Mouse (Mus musculus) MEL (cell line): ENCODE measurements at regions not wholly inside any gene's neighbourhood (a gene's known extent, or its start where the extent isn't known, plus 50 kb on each side); places are given as distances from the start of the nearest gene placed in this dataset.

ENCODE experiments used
- DNase-seq: peaks from one replicate; pipeline ENCODE4 v3.0.0; 2011; ENCODE audit warnings: low read depth, low spot score
- H3K27ac ChIP-seq: 2 replicates; pipeline ENCODE4 v1.5.1; 2012; ENCODE audit warnings: low read depth, mild to moderate bottlenecking, control low read depth, low read length, moderate library complexity; ENCODE audit not compliant: control insufficient read depth
- H3K27me3 ChIP-seq, 2 experiments: fragments of 150-350 bp in 1 of 2; sonication (generic) in 1 of 2; 2 replicates each; pipeline ENCODE4 v1.6.1; 2012; ENCODE audit warnings: low read length in 2 of 2, mild to moderate bottlenecking in 2 of 2, improper control_type of control experiment in 1 of 2, moderate library complexity in 1 of 2; ENCODE audit not compliant: insufficient read depth in 2 of 2, control insufficient read depth in 1 of 2
- H3K36me3 ChIP-seq, 2 experiments: 2 replicates each; pipeline ENCODE4 v1.6.1; 2012 to 2014; ENCODE audit warnings: low read length in 2 of 2, improper control_type of control experiment in 1 of 2, inconsistent platforms in 1 of 2, mild to moderate bottlenecking in 1 of 2; ENCODE audit not compliant: insufficient read depth in 2 of 2, control insufficient read depth in 1 of 2
- H3K4me1 ChIP-seq, 2 experiments: fragments of 150-350 bp in 1 of 2; sonication (generic) in 1 of 2; 2 replicates each; pipeline ENCODE4 v1.6.1; 2012; ENCODE audit warnings: low read length in 2 of 2, improper control_type of control experiment in 1 of 2, mild to moderate bottlenecking in 1 of 2; ENCODE audit not compliant: insufficient read depth in 2 of 2, control insufficient read depth in 1 of 2
- H3K4me3 ChIP-seq, 2 experiments: fragments of 150-350 bp in 1 of 2; sonication (generic) in 1 of 2; 2 replicates each; pipeline ENCODE4 v1.5.1; 2012; ENCODE audit warnings: low read depth in 2 of 2, low read length in 2 of 2, mild to moderate bottlenecking in 2 of 2, moderate library complexity in 2 of 2, control low read depth in 1 of 2, improper control_type of control experiment in 1 of 2; ENCODE audit not compliant: control insufficient read depth in 1 of 2, insufficient read depth in 1 of 2
- H3K79me2 ChIP-seq: 2 replicates; pipeline ENCODE4 v1.6.1; 2012; ENCODE audit warnings: mild to moderate bottlenecking, low read length, moderate library complexity; ENCODE audit not compliant: control insufficient read depth, poor library complexity, insufficient read depth
- H3K9ac ChIP-seq: 2 replicates; pipeline ENCODE4 v1.6.1; 2012; ENCODE audit warnings: low read depth, mild to moderate bottlenecking, control low read depth, low read length, moderate library complexity; ENCODE audit not compliant: control insufficient read depth, poor library complexity, severe bottlenecking
- H3K9me3 ChIP-seq: fragments of 150-350 bp; sonication (generic); replicated peaks from 2 replicates; pipeline ENCODE4 v1.6.1; 2012; ENCODE audit warnings: mild to moderate bottlenecking, low read length, improper control_type of control experiment, moderate library complexity; ENCODE audit not compliant: insufficient read depth
- BHLHE40 ChIP-seq: IDR thresholded peaks from 2 replicates; pipeline ENCODE4 v1.6.1; 2012; ENCODE audit warnings: low read depth, mild to moderate bottlenecking, inconsistent platforms, low read length, improper control_type of control experiment, borderline replicate concordance
- CHD1 ChIP-seq: IDR thresholded peaks from 2 replicates; pipeline ENCODE4 v1.6.1; 2012; ENCODE audit warnings: low read depth, mild to moderate bottlenecking, inconsistent platforms, low read length, improper control_type of control experiment
- CHD2 ChIP-seq: IDR thresholded peaks from 2 replicates; pipeline ENCODE4 v1.6.1; 2011; ENCODE audit warnings: low read length, improper control_type of control experiment
- E2F4 ChIP-seq: IDR thresholded peaks from 2 replicates; pipeline ENCODE4 v1.6.1; 2011; ENCODE audit warnings: low read depth, low read length, improper control_type of control experiment, borderline replicate concordance
- ELF1 ChIP-seq: IDR thresholded peaks from 2 replicates; pipeline ENCODE4 v1.6.1; 2014; ENCODE audit warnings: low read depth, mild to moderate bottlenecking, inconsistent platforms, low read length, improper control_type of control experiment, moderate library complexity
- ETS1 ChIP-seq: IDR thresholded peaks from 2 replicates; pipeline ENCODE4 v1.6.1; 2012; ENCODE audit warnings: low read depth, mild to moderate bottlenecking, inconsistent platforms, low read length, improper control_type of control experiment, moderate library complexity
- GABPA ChIP-seq: IDR thresholded peaks from 2 replicates; pipeline ENCODE4 v1.6.1; 2012; ENCODE audit warnings: low read depth, mild to moderate bottlenecking, inconsistent platforms, low read length, improper control_type of control experiment, moderate library complexity
- JUND ChIP-seq: IDR thresholded peaks from 2 replicates; pipeline ENCODE4 v1.6.1; 2011; ENCODE audit warnings: low read depth, mild to moderate bottlenecking, improper control_type of control experiment, low read length
- MEF2A ChIP-seq: IDR thresholded peaks from 2 replicates; pipeline ENCODE4 v1.6.1; 2014; ENCODE audit warnings: low read depth, mild to moderate bottlenecking, inconsistent platforms, low read length, improper control_type of control experiment; ENCODE audit not compliant: poor library complexity, insufficient replicate concordance, severe bottlenecking; ENCODE audit errors: extremely low read depth
- MXI1 ChIP-seq: IDR thresholded peaks from 2 replicates; pipeline ENCODE4 v1.6.1; 2011; ENCODE audit warnings: mild to moderate bottlenecking, low read depth, low read length, improper control_type of control experiment
- MYC ChIP-seq: IDR thresholded peaks from 2 replicates; pipeline ENCODE4 v1.6.1; 2011; ENCODE audit warnings: low read depth, mild to moderate bottlenecking, low read length, improper control_type of control experiment, moderate library complexity
- NRF1 ChIP-seq: IDR thresholded peaks from 2 replicates; pipeline ENCODE4 v1.6.1; 2014; ENCODE audit warnings: low read depth, mild to moderate bottlenecking, inconsistent platforms, low read length, improper control_type of control experiment, moderate library complexity; ENCODE audit not compliant: poor library complexity, insufficient read depth, severe bottlenecking
- POLR2AphosphoS2 ChIP-seq: IDR thresholded peaks from 2 replicates; pipeline ENCODE4 v1.6.1; 2011; ENCODE audit warnings: low read length, improper control_type of control experiment
- POLR2AphosphoS5 ChIP-seq: IDR thresholded peaks from 2 replicates; pipeline ENCODE4 v1.6.1; 2012; ENCODE audit warnings: low read depth, borderline replicate concordance, mild to moderate bottlenecking, inconsistent platforms, low read length, moderate library complexity, mixed read lengths
- RCOR1 ChIP-seq: IDR thresholded peaks from 2 replicates; pipeline ENCODE4 v1.6.1; 2012; ENCODE audit warnings: low read depth, mild to moderate bottlenecking, inconsistent platforms, low read length, improper control_type of control experiment
- SIN3A ChIP-seq: IDR thresholded peaks from 2 replicates; pipeline ENCODE4 v1.6.1; 2012; ENCODE audit warnings: low read length, improper control_type of control experiment, inconsistent platforms
- SMC3 ChIP-seq: IDR thresholded peaks from 2 replicates; pipeline ENCODE4 v1.6.1; 2011; ENCODE audit warnings: low read depth, low read length, improper control_type of control experiment
- TAL1 ChIP-seq: IDR thresholded peaks from 2 replicates; pipeline ENCODE4 v1.6.1; 2012; ENCODE audit warnings: mild to moderate bottlenecking, inconsistent platforms, low read length, moderate library complexity, mixed read lengths
- TCF12 ChIP-seq: IDR thresholded peaks from 2 replicates; pipeline ENCODE4 v1.6.1; 2014; ENCODE audit warnings: low read depth, mild to moderate bottlenecking, inconsistent platforms, low read length, improper control_type of control experiment, moderate library complexity
- USF1 ChIP-seq: IDR thresholded peaks from 2 replicates; pipeline ENCODE4 v1.6.1; 2014; ENCODE audit warnings: low read depth, mild to moderate bottlenecking, inconsistent platforms, low read length, improper control_type of control experiment, moderate library complexity
- USF2 ChIP-seq, 2 experiments: IDR thresholded peaks; 2 replicates each; pipeline ENCODE4 v1.6.1; 2011 to 2012; ENCODE audit warnings: improper control_type of control experiment in 2 of 2, low read length in 2 of 2, borderline replicate concordance in 1 of 2, inconsistent platforms in 1 of 2, low read depth in 1 of 2, mild to moderate bottlenecking in 1 of 2; ENCODE audit not compliant: insufficient read depth in 1 of 2
- ZC3H11A ChIP-seq: IDR thresholded peaks from 2 replicates; pipeline ENCODE4 v1.6.1; 2012; ENCODE audit warnings: low read depth, mild to moderate bottlenecking, inconsistent platforms, low read length, improper control_type of control experiment
- ZNF384 ChIP-seq: IDR thresholded peaks from 2 replicates; pipeline ENCODE4 v1.6.1; 2012; ENCODE audit warnings: low read depth, mild to moderate bottlenecking, inconsistent platforms, low read length, improper control_type of control experiment

DNA sequence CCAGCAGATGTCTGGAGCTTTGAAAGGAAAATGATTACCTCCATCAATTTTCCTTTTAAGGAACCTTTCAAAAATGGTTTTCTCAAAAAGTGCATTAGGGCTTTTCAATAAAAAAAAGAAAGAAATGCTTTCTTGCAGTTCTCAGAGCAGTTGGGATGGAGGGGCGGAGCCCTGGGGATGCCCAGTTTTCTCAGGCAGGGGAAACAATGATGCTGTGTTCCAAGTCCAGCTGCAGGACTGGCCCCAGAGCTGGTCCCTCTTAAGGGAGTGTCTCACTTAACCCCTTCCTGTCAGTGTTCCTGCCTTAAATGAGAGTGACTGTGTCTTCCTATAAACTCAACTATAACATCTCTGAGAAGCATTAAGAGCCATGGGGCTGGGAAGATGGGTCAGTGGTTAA lies 132.9 kb upstream of the Sh3bp4 start:
- TF ChIP-seq USF1 (no peak), NRF1 (no peak), USF2 (IDR thresholded peaks at IDR 0.05; ENCODE audit: borderline replicate concordance in 1 of 2, insufficient read depth in 1 of 2, low read depth in 1 of 2, low read length in 2 of 2) (no peak), RCOR1 (no peak), ELF1 (no peak), TAL1 (no peak)
- H3K9me3 ChIP-seq: no peaks in the 10 kb centered on the region

DNA sequence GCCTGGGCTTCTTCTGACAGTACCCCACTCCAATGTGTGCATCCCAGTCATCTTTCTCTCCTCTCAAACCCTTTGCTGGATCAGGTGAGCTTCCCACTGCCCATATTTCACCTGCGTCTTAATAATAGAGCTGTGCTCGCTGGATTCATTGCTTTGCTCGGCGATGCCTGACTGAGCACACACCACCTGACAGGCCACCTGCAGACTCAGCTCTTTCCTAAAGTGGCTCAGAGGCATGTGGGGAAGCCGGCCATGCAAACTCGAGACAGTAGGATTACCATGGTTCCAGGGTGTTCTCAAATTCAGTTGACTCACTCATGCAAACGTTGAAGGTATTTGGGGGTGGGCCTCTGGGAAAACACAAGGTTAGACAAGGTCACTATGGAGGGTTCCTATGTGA lies 131.8 kb upstream of the Sh3bp4 start:
- Histone ChIP-seq H3K27ac (no peak overlapping the region), H3K9ac (no peak overlapping the region), H3K4me1 (no peaks in the 10 kb centered on the region), H3K36me3 (no peaks in the 10 kb centered on the region), H3K4me3 (no peak overlapping the region), H3K9me3 (no peaks in the 10 kb centered on the region), H3K27me3 (no peaks in the 10 kb centered on the region)
- DNase-seq: no peak
- TF ChIP-seq JUND (no peak), SIN3A (no peak), MEF2A (no peak), SMC3 (no peak), ZNF384 (no peak), POLR2AphosphoS2 (no peak), ETS1 (no peak), MXI1 (no peak), POLR2AphosphoS5 (no peak), CHD1 (no peak), ZC3H11A (no peak), MYC (no peak), GABPA (no peak), E2F4 (no peak), CHD2 (no peak), TCF12 (no peak), BHLHE40 (no peak), TAL1 (no peak)
- TF ChIP-seq, all 39 proteins: peak for 0
- H3K79me2 ChIP-seq: no peaks in the 10 kb centered on the region

More for the DNA sequence above, 132.9 kb upstream of the Sh3bp4 start:
- H3K36me3 ChIP-seq: no peaks in the 10 kb centered on the region
- H3K27me3 ChIP-seq: no peaks in the 10 kb centered on the region
- no peak overlapping the region for H3K27ac ChIP-seq
- no peaks in the 10 kb centered on the region for H3K79me2 ChIP-seq
- no peaks in the 10 kb centered on the region for H3K4me1 ChIP-seq
- no peak overlapping the region for H3K4me3 ChIP-seq
- no peak for DNase-seq
- H3K9ac ChIP-seq: no peak overlapping the region
